Mouse (Mus musculus): Measurements from ENCODE around the gene Hs6st2.

DNA sequence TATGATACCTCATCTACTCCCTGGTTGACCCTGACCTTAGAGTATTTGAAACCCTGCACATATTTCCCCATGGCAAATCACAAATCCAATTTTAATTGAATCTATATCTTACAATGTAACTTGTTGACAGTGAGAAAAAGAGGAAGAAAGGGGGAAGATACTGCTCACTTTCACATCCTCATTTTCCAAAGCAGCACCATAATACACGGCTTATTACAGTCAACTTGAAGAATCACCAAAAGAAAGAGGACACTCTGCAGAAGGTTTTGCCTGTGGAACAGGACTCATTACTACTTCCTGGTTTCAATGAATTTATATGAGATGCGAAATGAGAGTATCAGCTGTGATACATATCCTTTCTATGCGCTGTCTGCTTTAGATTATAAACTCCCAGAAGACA is 220.2 kb downstream of the Hs6st2 start:
- TF ChIP-seq CTCF (IDR thresholded peaks at IDR 0.05; ENCODE audit: low read depth) (no peak), EP300 (IDR thresholded peaks at IDR 0.05; ENCODE audit: low read depth) (no peak)
